Mouse (Mus musculus): ENCODE measurements around the gene Hsd17b2.

- TF ChIP-seq POLR2A (IDR thresholded peaks at IDR 0.05; ENCODE audit: low read depth, low read length) (no peak), CTCF (IDR thresholded peaks at IDR 0.05; ENCODE audit: extremely low read depth, insufficient read length, insufficient replicate concordance, low read depth, low read length) (no peak)
Observed at GRCm38 (mm10) chr8:117712226-117712625, 10.5 kb downstream of the Hsd17b2 start.

Data from small intestine, adult 2 months (tissue).